Mouse (Mus musculus) megakaryocyte, embryonic 14.5 days (primary cell): ENCODE measurements at regions not wholly inside any gene's neighbourhood (a gene's known extent, or its start where the extent isn't known, plus 50 kb on each side); places are given as distances from the start of the nearest gene placed in this dataset.

Experiments
- H3K27me3 ChIP-seq: replicated peaks from 2 replicates; pipeline ENCODE3; 2012; ENCODE audit warnings: inconsistent platforms
- H3K36me3 ChIP-seq: replicated peaks from 2 replicates; pipeline ENCODE3; 2012; ENCODE audit warnings: low read length, inconsistent platforms, mixed read lengths
- H3K4me1 ChIP-seq: 2 replicates; pipeline ENCODE4 v1.6.1; 2012; ENCODE audit warnings: inconsistent platforms
- H3K4me3 ChIP-seq: replicated peaks from 2 replicates; pipeline ENCODE3; 2012; ENCODE audit warnings: moderate library complexity, mild to moderate bottlenecking, inconsistent platforms
- H3K9me3 ChIP-seq: 2 replicates; pipeline ENCODE4 v1.6.1; 2012; ENCODE audit warnings: inconsistent platforms
- FLI1 ChIP-seq: IDR thresholded peaks from 2 replicates; pipeline ENCODE4 v1.6.1; 2012; ENCODE audit warnings: low read length, inconsistent platforms, mixed read lengths
- GATA1 ChIP-seq: IDR thresholded peaks from 3 replicates; pipeline ENCODE4 v1.6.1; 2012; ENCODE audit warnings: mixed read lengths, low read length, inconsistent platforms, borderline replicate concordance

GRCm38 (mm10) chr1:73374531-73375375, 359.0 kb upstream of the Tnp1 start:
- TF ChIP-seq FLI1 (no peak), GATA1 (no peak)
- Histone ChIP-seq H3K4me1 (no peaks in the 10 kb centered on the region), H3K36me3 (no peaks in the 10 kb centered on the region), H3K27me3 (no peaks in the 10 kb centered on the region), H3K9me3 (peaks cover 23% of the 10 kb centered on the region), H3K4me3 (no peak overlapping the region)

GRCm38 (mm10) chr1:73368222-73368621, 352.5 kb upstream of the Tnp1 start:
- TF ChIP-seq GATA1 (no peak), FLI1 (no peak)
- Histone ChIP-seq H3K27me3 (no peaks in the 10 kb centered on the region), H3K4me3 (no peak overlapping the region), H3K9me3 (peaks cover 25% of the 10 kb centered on the region), H3K4me1 (no peaks in the 10 kb centered on the region), H3K36me3 (no peaks in the 10 kb centered on the region)

- Histone ChIP-seq H3K4me3 (no peak overlapping the region), H3K4me1 (no peaks in the 10 kb centered on the region), H3K27me3 (no peaks in the 10 kb centered on the region), H3K36me3 (no peaks in the 10 kb centered on the region), H3K9me3 (peaks cover 31% of the 10 kb centered on the region)
- no peak for TF ChIP-seq GATA1
- no peak for TF ChIP-seq FLI1
These were observed 350.1 kb upstream of the Tnp1 start for GRCm38 (mm10) chr1:73365842-73366241.

- H3K27me3 ChIP-seq: no peaks in the 10 kb centered on the region
These were observed 348.6 kb upstream of the Tnp1 start for GRCm38 (mm10) chr1:73364300-73364683.

GRCm38 (mm10) chr1:73363549-73364299, 348.0 kb upstream of the Tnp1 start:
- Histone ChIP-seq H3K27me3 (no peaks in the 10 kb centered on the region), H3K36me3 (no peaks in the 10 kb centered on the region)

More at GRCm38 (mm10) chr1:73364300-73364683, 348.6 kb upstream of the Tnp1 start:
- TF ChIP-seq GATA1: no peak
- TF ChIP-seq FLI1: no peak
- Histone ChIP-seq H3K4me1 (no peaks in the 10 kb centered on the region), H3K4me3 (no peak overlapping the region), H3K36me3 (no peaks in the 10 kb centered on the region), H3K9me3 (peaks cover 31% of the 10 kb centered on the region)

GRCm38 (mm10) chr1:73362122-73362521, 346.4 kb upstream of the Tnp1 start:
- no peak overlapping the region for H3K4me3 ChIP-seq
- H3K27me3 ChIP-seq: no peaks in the 10 kb centered on the region
- no peaks in the 10 kb centered on the region for H3K36me3 ChIP-seq
- TF ChIP-seq GATA1 (no peak), FLI1 (no peak)
- H3K4me1 ChIP-seq: no peaks in the 10 kb centered on the region
- peaks cover 25% of the 10 kb centered on the region for H3K9me3 ChIP-seq

More at GRCm38 (mm10) chr1:73363549-73364299, 348.0 kb upstream of the Tnp1 start:
- peaks cover 28% of the 10 kb centered on the region for H3K9me3 ChIP-seq
- H3K4me1 ChIP-seq: no peaks in the 10 kb centered on the region
- TF ChIP-seq FLI1: no peak
- no peak for TF ChIP-seq GATA1
- no peak overlapping the region for H3K4me3 ChIP-seq

GRCm38 (mm10) chr1:73361300-73361699, 345.6 kb upstream of the Tnp1 start:
- H3K9me3 ChIP-seq: peaks cover 21% of the 10 kb centered on the region
- TF ChIP-seq FLI1 (no peak), GATA1 (no peak)
- no peaks in the 10 kb centered on the region for H3K27me3 ChIP-seq
- no peaks in the 10 kb centered on the region for H3K36me3 ChIP-seq
- no peaks in the 10 kb centered on the region for H3K4me1 ChIP-seq
- H3K4me3 ChIP-seq: no peak overlapping the region

- TF ChIP-seq GATA1: no peak
- no peak for TF ChIP-seq FLI1
- Histone ChIP-seq H3K4me3 (no peak overlapping the region), H3K9me3 (no peaks in the 10 kb centered on the region), H3K27me3 (no peaks in the 10 kb centered on the region), H3K36me3 (no peaks in the 10 kb centered on the region), H3K4me1 (no peaks in the 10 kb centered on the region)
These were observed 338.7 kb upstream of the Tnp1 start for GRCm38 (mm10) chr1:73354447-73354846.

- H3K9me3 ChIP-seq: no peaks in the 10 kb centered on the region
- TF ChIP-seq FLI1 (no peak), GATA1 (no peak)
- H3K27me3 ChIP-seq: no peaks in the 10 kb centered on the region
- no peak overlapping the region for H3K4me3 ChIP-seq
- H3K4me1 ChIP-seq: no peaks in the 10 kb centered on the region
- no peaks in the 10 kb centered on the region for H3K36me3 ChIP-seq
These were observed 332.8 kb upstream of the Tnp1 start for GRCm38 (mm10) chr1:73348476-73348875.

GRCm38 (mm10) chr1:73344587-73344986, 328.9 kb upstream of the Tnp1 start:
- Histone ChIP-seq H3K4me1 (no peaks in the 10 kb centered on the region), H3K9me3 (no peaks in the 10 kb centered on the region), H3K27me3 (no peaks in the 10 kb centered on the region), H3K36me3 (no peaks in the 10 kb centered on the region), H3K4me3 (no peak overlapping the region)
- TF ChIP-seq GATA1 (no peak), FLI1 (no peak)
